Mouse (Mus musculus) hindbrain, postnatal 0 days (tissue): Measurements from ENCODE around the gene Gtsf1. TPM values are rescaled to one million over a fixed set of nuclear protein-coding genes. Genes with fewer than 3 reads are reported as not detected.

Experiments
- ATAC-seq: fragments of 200-750 bp; cut with Nextera tagmentation; 2 replicates; pipeline ENCODE4 v1.8.0; 2017; ENCODE audit warnings: mild to moderate bottlenecking, moderate TSS enrichment, moderate library complexity
- DNase-seq: peaks from one replicate; pipeline ENCODE4 v3.0.0-alpha.2; 2015; ENCODE audit warnings: low spot score
- H3K27ac ChIP-seq: fragments of 300-500 bp; sonication (generic); 2 replicates; pipeline ENCODE4 v1.5.1; 2014; ENCODE audit warnings: mild to moderate bottlenecking
- H3K27me3 ChIP-seq: fragments of 300-500 bp; sonication (generic); 2 replicates; pipeline ENCODE4 v1.6.1; 2014; ENCODE audit warnings: low read length, mixed read lengths; ENCODE audit not compliant: insufficient read depth
- H3K36me3 ChIP-seq: fragments of 300-500 bp; sonication (generic); 2 replicates; pipeline ENCODE4 v1.6.1; 2014; ENCODE audit warnings: low read length, mixed read lengths; ENCODE audit not compliant: insufficient read depth
- H3K4me1 ChIP-seq: fragments of 300-500 bp; sonication (generic); 2 replicates; pipeline ENCODE4 v1.6.1; 2014; ENCODE audit warnings: antibody characterized with exemption, low read length, mixed read lengths; ENCODE audit not compliant: insufficient read depth
- H3K4me2 ChIP-seq: fragments of 300-500 bp; sonication (generic); 2 replicates; pipeline ENCODE4 v1.6.1; 2014; ENCODE audit warnings: low read depth, mild to moderate bottlenecking, low read length, moderate library complexity, mixed read lengths
- H3K4me3 ChIP-seq: fragments of 300-500 bp; sonication (generic); 2 replicates; pipeline ENCODE4 v1.5.1; 2014; ENCODE audit warnings: low read length
- H3K9ac ChIP-seq: fragments of 300-500 bp; sonication (generic); replicated peaks from 2 replicates; pipeline ENCODE4 v1.6.1; 2014; ENCODE audit warnings: mild to moderate bottlenecking, low read length, moderate library complexity, mixed read lengths
- H3K9me3 ChIP-seq: fragments of 300-500 bp; sonication (generic); 2 replicates; pipeline ENCODE4 v1.6.1; 2016; ENCODE audit warnings: low read length, mixed read lengths
- CTCF ChIP-seq: IDR thresholded peaks from 2 replicates; pipeline ENCODE4 v1.5.1; 2016; ENCODE audit warnings: antibody characterized with exemption, control low read depth, low read depth
- WGBS: fragments of 180-500 bp; shearing (Covaris S2); extraction: QIAGEN DNeasy Blood & Tissue Kit; methylation state at CpG from one replicate; pipeline ENCODE4 v1.1.7; 2014; 5-methylcytosine and 5-hydroxymethylcytosine counted together
- polyA plus RNA-seq: library from polyadenylated mRNA; unstranded; fragments of >200 nt; fragmentation: Nextera tagmentation; extraction: Ambion mirVana; gene quantifications from 2 replicates; pipeline ENCODE4 v1.2.1, GENCODE M21; 2015
- total RNA-seq: library from RNA; depleted of rRNA; stranded (reverse); fragments of >200 nt; gene quantifications from 2 replicates; pipeline ENCODE4 v1.2.3, GENCODE M21; 2014

Gtsf1 gene
- total and polyA plus RNA-seq, 2 experiments from 2014 or later, result 0.65 TPM; not detected in 1

- Histone ChIP-seq H3K36me3 (no peaks in the 10 kb centered on the region), H3K4me1 (no peaks in the 10 kb centered on the region), H3K9me3 (no peaks in the 10 kb centered on the region), H3K27ac (no peak overlapping the region), H3K27me3 (no peaks in the 10 kb centered on the region), H3K4me3 (no peak overlapping the region), H3K4me2 (no peak overlapping the region), H3K9ac (no peak overlapping the region)
- 88% methylated on average over 5 of the region's 5 CpGs for WGBS
- ATAC-seq (no peak), DNase-seq (no peak)
- TF ChIP-seq CTCF, result no peak
Measured at GRCm38 (mm10) chr15:103401361-103401760, 28.9 kb downstream of the Gtsf1 start.

GRCm38 (mm10) chr15:103393577-103393976, 36.7 kb downstream of the Gtsf1 start:
- DNase-seq (no peak), ATAC-seq (no peak)
- H3K4me1 ChIP-seq, result no peaks in the 10 kb centered on the region
- no peak overlapping the region for H3K9ac ChIP-seq
- no peaks in the 10 kb centered on the region for H3K36me3 ChIP-seq
- H3K27me3 ChIP-seq, result no peaks in the 10 kb centered on the region
- no peak overlapping the region for H3K27ac ChIP-seq
- H3K4me3 ChIP-seq, result no peak overlapping the region
- no peak for TF ChIP-seq CTCF
- no peak overlapping the region for H3K4me2 ChIP-seq
- H3K9me3 ChIP-seq, result no peaks in the 10 kb centered on the region

- peak; percentile 71 for TF ChIP-seq CTCF
- ATAC-seq (no peak), DNase-seq (peak; percentile 52)
- H3K9me3 ChIP-seq, result no peaks in the 10 kb centered on the region
- WGBS, result 65% methylated on average over 3 of the region's 4 CpGs
- no peak overlapping the region for H3K4me2 ChIP-seq
- H3K9ac ChIP-seq, result no peak overlapping the region
- H3K4me1 ChIP-seq, result no peaks in the 10 kb centered on the region
- H3K4me3 ChIP-seq, result no peak overlapping the region
- H3K27me3 ChIP-seq, result no peaks in the 10 kb centered on the region
- no peaks in the 10 kb centered on the region for H3K36me3 ChIP-seq
- no peak overlapping the region for H3K27ac ChIP-seq
Measured at GRCm38 (mm10) chr15:103388556-103389145, 41.6 kb downstream of the Gtsf1 start.

DNA sequence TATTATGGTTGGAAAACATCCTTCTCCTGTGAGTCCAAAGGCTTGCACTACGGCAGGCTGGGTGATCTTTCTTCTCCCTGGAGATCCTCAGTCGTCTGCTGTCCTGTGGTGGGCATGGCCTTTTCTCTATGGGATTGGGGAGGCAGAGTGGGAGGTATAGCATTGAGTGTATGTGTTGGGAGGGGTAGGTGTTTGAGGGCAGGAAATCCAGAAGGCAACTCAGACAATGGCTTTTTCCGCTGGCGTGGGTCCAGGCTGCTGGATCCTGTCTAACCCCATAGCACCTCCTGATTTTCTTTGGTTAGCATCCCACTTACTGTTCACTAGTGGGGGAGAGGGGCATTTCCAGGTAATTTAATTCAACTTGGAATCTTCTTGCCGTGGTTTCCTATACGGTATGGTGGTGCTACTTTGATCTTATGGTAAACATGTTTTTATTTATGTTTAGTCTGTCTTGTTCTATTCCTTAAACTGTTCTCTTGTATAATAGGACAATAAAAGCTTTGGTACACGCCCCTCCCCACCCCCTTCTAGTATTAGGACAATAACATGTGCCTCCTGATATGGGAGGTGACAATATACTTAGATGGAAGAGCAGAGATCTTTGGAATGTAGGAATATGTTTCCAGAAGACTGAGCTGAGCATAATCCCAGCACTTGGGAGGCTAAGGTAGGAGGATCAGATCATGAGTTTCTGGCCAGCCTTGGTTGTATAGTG, 46.3 kb downstream of the Gtsf1 start:
- 65% methylated on average over 7 of the region's 7 CpGs for WGBS
- no peaks in the 10 kb centered on the region for H3K9me3 ChIP-seq
- no peak for ATAC-seq
- H3K4me2 ChIP-seq, result no peak overlapping the region
- no peak for DNase-seq
- H3K9ac ChIP-seq, result no peak overlapping the region
- TF ChIP-seq CTCF, result no peak
- H3K27ac ChIP-seq, result no peak overlapping the region
- H3K4me1 ChIP-seq, result no peaks in the 10 kb centered on the region
- H3K4me3 ChIP-seq, result no peak overlapping the region
- no peaks in the 10 kb centered on the region for H3K36me3 ChIP-seq
- no peaks in the 10 kb centered on the region for H3K27me3 ChIP-seq

DNA sequence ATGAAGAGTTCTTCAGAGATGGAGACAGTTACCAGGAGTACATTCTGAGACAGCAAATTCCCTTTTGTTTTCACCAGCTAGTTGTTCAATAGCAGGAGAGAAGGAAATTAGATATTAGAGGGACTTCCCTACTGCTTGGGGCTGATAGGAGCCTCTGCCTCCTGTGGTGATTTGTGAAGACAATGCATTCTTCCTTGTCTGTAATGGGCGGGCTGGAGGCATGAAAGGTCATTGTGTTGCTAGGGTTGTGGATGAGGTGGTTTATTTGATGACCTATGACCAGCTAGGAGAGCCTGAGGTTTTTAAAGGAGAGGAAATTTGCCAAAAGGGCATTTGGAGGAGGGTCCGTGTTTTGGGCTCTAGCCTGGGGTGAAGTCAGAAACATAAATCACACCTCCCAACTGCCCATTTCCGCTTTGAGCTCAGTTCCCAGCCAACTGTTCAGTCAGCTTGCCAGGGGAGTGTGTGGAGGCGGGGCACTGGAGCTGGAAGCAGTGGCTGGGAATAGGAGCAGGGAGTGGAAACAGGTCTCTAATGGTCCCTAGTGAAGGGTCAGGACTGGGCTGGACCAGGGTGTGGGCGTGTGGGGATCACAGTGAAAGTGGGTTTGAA, 47.4 kb downstream of the Gtsf1 start:
- H3K9ac ChIP-seq, result no peak overlapping the region
- no peak for TF ChIP-seq CTCF
- no peaks in the 10 kb centered on the region for H3K9me3 ChIP-seq
- H3K27me3 ChIP-seq, result no peaks in the 10 kb centered on the region
- H3K27ac ChIP-seq, result no peak overlapping the region
- no peak overlapping the region for H3K4me3 ChIP-seq
- WGBS, result 22% methylated on average over 5 of the region's 5 CpGs
- H3K36me3 ChIP-seq, result no peaks in the 10 kb centered on the region
- no peaks in the 10 kb centered on the region for H3K4me1 ChIP-seq
- ATAC-seq, result no peak
- H3K4me2 ChIP-seq, result no peak overlapping the region
- DNase-seq, result no peak

DNA sequence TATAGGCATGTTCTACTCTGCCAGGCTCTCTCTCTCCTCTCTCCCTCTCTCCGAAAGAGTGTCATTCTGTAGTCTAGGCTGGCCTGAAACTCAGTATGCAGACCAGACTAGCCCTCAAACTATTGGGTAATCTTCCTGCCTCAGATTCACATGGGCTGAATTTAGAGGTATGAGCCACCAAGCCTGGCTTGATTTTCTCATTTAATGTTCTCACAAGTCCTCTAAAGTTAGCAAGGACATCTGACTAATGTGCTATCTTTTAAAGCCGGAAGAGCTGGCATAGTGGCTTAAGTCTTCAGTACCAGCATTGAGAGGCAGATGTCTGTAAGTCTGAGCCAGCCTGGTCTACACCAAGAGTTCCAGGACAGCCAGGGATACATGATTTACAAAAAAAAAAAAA, 48.2 kb downstream of the Gtsf1 start:
- 89% methylated on average over 2 of the region's 2 CpGs for WGBS
- ATAC-seq (no peak), DNase-seq (no peak)
- H3K4me1 ChIP-seq, result no peaks in the 10 kb centered on the region
- H3K4me2 ChIP-seq, result no peak overlapping the region
- no peak for TF ChIP-seq CTCF
- no peak overlapping the region for H3K27ac ChIP-seq
- no peak overlapping the region for H3K4me3 ChIP-seq
- no peaks in the 10 kb centered on the region for H3K9me3 ChIP-seq
- no peak overlapping the region for H3K9ac ChIP-seq
- no peaks in the 10 kb centered on the region for H3K36me3 ChIP-seq
- no peaks in the 10 kb centered on the region for H3K27me3 ChIP-seq
